Mouse (Mus musculus) small intestine, adult 2 months (tissue): ENCODE measurements around the gene Prkd3.

Experiments
- CTCF ChIP-seq: fragments of 200-500 bp; IDR thresholded peaks from 2 replicates; pipeline ENCODE4 v1.5.1; 2012; ENCODE audit warnings: low read depth, mild to moderate bottlenecking, control low read depth, inconsistent platforms, low read length, moderate library complexity, mixed read lengths; ENCODE audit not compliant: insufficient replicate concordance, insufficient read length; ENCODE audit errors: extremely low read depth
- POLR2A ChIP-seq: fragments of 200-500 bp; IDR thresholded peaks from 2 replicates; pipeline ENCODE4 v1.6.1; 2012; ENCODE audit warnings: low read depth, mild to moderate bottlenecking, control low read depth, inconsistent platforms, low read length, moderate library complexity

GRCm38 (mm10) chr17:79022746-79023145 lies 2.1 kb upstream of the Prkd3 start:
- TF ChIP-seq CTCF, result no peak
- no peak for TF ChIP-seq POLR2A
